Mouse (Mus musculus) erythroblast, embryonic 14.5 days (primary cell): ENCODE results near the gene Olfr288.

Experiments
- GATA1 ChIP-seq: IDR thresholded peaks from 2 replicates; pipeline ENCODE4 v1.6.1; 2012; ENCODE audit warnings: low read length, inconsistent platforms, mixed read lengths
- TAL1 ChIP-seq: IDR thresholded peaks from 3 replicates; pipeline ENCODE4 v1.6.1; 2012; ENCODE audit warnings: low read length, inconsistent platforms, mixed read lengths

GRCm38 (mm10) chr15:98157253-98157652 lies 38.1 kb downstream of the Olfr288 start:
- no peak for TF ChIP-seq GATA1
- TF ChIP-seq TAL1 = no peak
